Mouse (Mus musculus): ENCODE measurements around the gene Nup35. TPM values are rescaled to one million over a fixed set of nuclear protein-coding genes. Genes with fewer than 3 reads are reported as not detected.

The Nup35 gene
- total RNA-seq, 2 experiments from 2014 or later = 7.4 to 9.0 TPM

DNA sequence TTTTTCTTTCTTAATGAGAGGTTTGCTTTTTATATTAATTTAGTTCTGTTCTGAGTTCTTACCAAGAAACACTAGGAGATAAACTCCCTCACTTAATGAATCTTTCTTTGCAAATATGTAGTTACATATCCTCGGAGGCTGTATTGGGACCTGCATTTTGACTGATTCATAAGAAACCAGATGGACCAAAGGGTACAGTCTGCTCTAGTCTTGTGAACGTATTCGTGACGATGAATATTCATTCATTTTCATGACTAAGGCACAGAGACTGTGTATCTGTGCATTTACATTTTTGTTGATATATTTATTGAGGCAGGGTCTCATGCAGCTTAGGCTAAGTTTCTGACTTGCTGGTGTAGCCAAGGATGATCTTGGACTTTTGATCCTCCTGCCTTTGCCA, 7.5 kb downstream of the Nup35 start:
- intact Hi-C loops (cut with DNase I; ENCODE audit: low total_unique reads) = no loop called here
- DNase-seq = no peak

DNA sequence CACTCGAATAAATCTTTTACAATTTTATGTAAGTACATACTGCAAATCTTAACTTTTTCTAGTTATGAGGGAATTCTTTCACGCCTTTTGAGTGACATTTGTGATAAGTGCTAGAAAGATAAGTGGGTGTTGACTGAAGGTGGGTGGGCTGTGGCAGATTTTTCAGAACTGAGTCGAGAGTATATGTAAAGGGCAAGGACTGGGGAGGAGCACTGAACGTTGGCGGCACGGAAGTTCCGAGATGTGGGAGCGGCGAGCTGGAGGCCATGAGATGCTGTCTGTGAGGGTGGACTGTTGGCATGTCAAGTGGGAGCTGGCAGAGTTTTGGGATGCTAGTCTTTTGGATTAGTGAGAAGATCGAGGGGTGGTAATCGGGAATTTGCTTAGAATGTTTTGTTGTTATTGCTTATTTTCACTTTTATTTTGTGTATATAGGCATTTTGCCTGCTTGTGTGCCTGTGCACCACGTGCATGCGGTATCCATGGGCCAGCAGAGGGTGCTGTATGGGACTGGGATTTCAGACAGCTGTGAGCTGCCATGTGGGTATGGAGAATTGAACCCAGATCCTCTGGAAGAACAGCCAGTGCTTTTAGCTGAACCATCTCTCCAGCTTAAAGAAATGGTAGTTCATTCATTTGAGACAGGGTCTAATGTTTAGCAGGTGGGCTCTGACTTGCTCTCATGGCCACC, 15.4 kb downstream of the Nup35 start:
- intact Hi-C loops (cut with DNase I; ENCODE audit: low total_unique reads) = no loop called here

DNA sequence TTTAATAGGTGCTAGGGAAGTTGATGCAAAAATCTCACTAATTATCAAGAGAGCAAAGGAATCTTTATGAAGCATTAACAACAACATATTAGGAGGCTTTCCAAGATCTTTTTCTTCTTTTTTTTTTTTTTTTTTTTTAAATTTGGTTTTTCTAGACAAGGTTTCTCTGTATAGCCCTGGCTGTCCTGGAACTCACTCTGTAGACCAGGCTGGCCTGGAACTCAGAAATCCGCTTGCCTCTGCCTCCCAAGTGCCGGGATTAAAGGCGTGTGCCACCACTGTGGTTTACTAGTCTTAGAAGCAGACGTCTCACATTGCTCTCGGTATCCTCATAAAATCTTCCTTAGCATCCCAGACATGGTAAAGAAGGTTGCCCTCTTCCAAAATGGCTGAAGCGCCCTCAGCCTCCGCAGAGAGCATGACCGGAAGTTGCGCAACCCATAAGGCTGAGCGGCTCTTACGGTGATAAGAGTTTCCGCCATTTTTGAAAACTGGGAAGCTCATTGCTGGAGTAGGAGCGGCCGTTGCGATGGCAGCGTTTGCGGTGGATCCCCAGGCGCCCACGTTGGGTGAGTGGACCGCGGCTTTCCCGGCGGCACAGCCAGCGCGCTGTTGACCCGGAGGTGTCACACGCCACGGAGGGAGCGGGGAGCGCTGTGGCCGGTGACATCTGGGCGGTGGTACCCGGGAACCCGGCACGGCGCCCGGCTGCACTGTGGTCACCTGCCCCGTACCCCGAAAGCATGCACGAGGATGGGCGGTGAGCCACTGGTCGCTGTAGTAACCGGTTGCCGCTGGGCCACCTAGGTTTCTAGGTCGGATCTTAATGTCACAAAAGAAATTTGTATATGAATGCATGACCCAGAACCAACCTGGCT, 21.6 kb downstream of the Nup35 start:
- DNase-seq = peak; percentile 85
- intact Hi-C loops (cut with DNase I; ENCODE audit: low total_unique reads) = no loop called here

More for the DNA sequence above, 15.4 kb downstream of the Nup35 start:
- DNase-seq = no peak

DNA sequence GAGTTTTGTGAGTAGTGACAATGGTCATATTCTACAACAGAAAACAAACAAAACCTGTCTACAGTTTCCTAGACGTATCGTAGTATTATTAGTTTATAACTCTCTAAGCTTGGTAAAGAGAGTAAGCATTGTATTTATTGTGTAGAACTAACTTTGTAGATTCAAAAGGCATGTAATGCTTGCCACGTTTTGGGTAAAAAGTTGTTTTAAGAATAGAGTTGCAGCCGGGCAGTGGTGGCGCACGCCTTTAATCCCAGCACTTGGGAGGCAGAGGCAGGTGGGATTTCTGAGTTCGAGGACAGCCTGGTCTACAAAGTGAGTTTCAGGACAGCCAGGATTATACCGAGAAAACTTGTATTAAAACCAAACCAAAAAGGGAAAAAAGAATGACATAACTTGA, 22.4 kb downstream of the Nup35 start:
- no peak for DNase-seq
- intact Hi-C loops (cut with DNase I; ENCODE audit: low total_unique reads) = no loop called here

DNA sequence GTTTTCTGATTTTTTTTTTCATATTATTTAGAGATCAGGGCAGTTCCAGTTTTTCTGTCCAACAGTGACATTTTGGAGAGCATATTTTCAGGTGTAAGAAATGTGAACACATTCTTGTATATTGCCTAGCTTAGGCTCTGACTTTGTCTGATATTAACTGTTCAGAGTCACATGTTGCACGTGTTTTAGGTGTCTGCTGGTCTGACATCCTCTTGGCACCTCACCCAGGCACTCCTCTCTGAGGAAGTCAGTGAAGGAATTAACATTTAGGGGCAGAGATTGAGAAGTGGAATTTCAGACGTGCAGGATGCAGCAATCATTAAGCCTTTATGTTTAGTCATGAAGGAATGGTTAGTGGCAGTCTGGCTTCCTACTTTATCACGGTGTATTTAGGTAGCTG, 22.8 kb downstream of the Nup35 start:
- no peak for DNase-seq
- intact Hi-C loops (cut with DNase I; ENCODE audit: low total_unique reads) = no loop called here

DNA sequence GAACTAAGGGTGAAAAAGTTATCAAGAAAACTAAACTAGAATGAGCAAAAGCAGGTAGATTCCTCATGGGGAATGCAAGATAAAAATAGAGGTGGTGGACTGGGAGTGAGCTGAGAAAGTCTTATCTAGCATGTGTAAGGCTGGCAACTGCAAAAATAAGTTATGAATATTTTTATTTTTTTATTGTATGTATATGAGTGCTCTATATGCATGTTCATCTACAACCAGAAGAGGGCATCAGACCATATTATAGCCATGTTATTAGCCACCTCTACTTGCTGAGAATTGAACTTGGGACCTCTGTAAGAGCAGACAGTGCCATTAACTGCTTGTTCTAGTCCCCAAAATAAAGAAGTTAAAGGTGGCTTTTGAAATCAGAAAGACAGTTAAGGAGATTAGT, 44.4 kb downstream of the Nup35 start:
- DNase-seq = no peak
- intact Hi-C loops (cut with DNase I; ENCODE audit: low total_unique reads) = no loop called here

DNA sequence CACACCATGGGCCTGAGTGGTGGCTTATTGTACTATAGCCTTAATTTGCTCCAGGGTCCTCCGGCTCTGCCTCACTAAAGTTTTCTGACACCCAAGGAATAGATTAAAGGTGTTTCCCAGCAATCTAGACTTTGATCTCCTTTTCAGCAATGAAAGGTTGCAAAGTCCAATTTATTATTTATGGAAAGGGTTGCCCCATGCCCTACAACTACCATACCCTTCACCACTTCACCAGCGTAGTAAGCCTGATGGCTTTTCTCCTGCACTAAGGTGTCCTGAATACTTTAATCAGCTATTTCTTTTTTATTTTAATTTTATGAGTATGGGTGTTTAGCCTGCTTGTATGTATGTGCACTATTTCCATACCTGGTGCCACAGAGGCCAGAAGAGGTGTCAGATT, 45.6 kb downstream of the Nup35 start:
- intact Hi-C loops (cut with DNase I; ENCODE audit: low total_unique reads) = no loop called here
- DNase-seq = no peak

DNA sequence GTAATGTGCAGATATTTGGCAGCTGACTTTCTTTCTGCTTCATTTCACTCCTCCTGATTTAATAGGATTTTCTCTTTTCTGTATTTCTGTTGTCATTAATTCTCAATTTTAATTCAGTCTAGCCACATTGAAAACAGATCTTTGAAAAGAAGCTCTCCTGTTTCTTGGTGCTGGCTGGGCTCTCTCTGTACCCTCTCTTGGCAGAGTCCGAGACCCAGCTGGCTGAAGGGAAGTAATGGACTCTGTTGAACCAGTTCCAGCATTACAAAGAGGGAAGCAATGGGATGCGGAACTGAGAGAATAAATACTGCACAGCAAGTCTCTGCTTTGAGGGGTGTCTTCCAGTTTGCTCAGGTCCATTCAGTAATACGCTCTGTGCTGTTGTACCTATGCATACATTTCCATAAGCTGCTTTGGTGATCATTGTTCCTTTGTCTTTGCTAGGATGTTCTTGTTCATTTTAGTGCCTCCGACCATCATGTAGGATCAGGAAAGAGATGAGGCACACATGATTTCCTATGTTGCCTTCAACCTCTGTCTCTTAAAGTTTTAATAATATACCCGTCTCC, 50.4 kb downstream of the Nup35 start:
- intact Hi-C loops (cut with DNase I; ENCODE audit: low total_unique reads) = no loop called here
- no peak for DNase-seq

DNA sequence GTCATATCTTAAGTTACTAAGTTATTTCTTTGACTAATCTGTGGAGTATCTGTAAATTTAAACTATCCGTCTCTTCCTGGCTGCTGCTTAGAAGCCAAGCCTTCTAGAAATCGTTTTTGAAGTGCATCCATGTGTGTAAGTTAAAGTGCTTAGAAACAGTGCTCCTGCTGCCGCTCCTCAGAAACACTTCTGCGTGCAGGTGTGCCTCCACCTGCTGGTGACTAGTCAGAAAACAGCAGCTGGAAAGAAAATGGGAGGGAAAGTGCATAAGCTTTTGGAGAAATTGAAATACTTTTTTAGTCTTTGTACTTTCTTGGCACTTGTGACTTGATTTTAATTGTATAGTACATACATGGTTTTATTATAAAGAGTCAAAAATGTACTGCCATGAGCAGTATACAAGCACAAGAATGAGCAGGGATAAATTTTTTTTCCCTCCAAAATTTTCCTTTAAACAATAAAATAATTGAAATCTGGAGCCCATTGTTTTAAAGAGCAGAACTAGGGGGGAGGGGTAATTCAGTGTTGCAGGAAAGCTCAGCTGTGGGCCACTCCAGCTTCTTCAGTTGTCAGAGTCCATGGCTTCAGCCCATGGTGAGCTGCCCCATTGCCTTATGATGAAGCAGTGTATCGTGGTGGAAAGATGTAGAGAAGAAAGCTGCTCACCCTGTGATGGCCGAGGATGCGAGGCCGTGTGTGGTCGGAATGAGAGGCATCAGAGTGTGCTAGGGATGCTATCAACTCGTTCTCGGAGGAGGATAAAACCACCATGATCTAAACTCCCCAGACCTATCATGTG, 53.0 kb downstream of the Nup35 start:
- no peak for DNase-seq
- intact Hi-C loops (cut with DNase I; ENCODE audit: low total_unique reads) = no loop called here

DNA sequence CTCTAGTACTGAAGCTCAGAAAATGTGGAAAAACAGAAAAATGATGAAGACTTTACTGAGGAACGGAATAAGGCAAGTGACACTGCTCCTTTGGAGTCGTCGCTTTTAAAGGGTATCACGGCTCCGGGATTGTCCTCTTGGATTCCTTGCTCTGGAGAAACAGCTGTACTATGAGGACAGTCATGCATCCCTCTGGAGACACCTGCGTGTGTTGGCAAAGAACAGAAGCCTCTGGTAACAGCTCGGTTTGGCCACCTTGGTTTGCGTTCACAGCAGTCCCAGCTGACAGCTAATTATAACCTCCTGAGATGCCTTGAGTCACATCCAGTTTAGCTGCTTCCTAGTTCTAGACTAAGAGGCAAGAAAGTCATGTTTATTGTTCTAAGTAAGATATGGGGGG, 61.8 kb downstream of the Nup35 start:
- no peak for DNase-seq
- intact Hi-C loops (cut with DNase I; ENCODE audit: low total_unique reads) = no loop called here

DNA sequence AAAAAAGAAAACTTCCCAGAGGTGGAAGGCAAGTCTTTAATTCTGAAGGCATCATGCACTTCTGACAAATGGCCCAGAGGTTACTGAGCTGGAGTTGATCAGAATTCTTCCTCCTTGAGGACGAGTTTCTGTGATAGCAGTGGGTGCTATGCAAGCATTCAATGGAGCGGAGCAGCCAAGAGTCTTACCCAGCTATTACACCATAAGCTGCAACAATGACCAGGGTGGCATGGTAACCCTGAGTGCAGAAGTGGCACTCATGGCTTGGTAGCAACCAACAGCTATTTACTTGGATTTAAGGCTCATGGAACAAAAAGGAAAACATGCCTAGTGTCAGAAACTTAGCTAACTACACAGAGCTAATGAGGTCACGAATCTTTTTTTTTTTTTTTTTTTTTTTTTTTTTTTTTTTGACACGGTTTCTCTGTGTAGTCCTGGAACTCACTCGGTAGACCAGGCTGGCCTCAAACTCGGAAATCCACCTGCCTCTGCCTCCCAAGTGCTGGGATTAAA, 66.7 kb downstream of the Nup35 start:
- intact Hi-C loops (cut with DNase I; ENCODE audit: low total_unique reads) = no loop called here
- no peak for DNase-seq

DNA sequence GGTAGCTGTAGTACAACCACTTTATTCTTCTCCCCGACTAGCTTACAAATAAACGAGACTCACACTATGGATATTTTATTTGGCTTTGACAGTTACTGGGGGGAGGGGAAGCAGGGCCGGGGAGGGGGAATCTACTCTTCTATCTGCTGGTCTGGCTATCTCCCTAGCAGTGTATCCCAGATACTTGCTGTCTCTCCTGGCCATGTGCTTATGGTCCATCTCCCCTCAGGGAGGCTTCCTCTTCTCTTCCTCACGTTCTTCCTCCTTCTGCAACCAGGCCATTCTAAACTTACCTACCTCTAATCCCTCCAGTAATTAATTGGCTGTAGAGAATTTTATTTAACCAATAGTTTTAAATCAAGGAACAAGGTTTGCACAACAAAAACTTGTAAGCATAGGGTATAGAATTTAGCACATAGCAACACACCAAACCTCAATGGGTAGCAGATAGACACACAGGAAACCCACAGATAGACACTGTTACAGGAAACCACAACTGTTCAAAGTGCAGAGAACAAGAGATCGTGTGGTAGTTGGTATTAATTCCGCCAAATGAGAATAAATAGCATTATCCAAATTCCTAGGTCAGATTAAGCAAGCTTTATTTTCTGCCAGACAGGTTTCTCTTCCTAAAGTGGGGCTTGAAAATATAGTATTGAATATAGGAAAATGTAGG, 67.5 kb downstream of the Nup35 start:
- no peak for DNase-seq
- intact Hi-C loops (cut with DNase I; ENCODE audit: low total_unique reads) = no loop called here

DNA sequence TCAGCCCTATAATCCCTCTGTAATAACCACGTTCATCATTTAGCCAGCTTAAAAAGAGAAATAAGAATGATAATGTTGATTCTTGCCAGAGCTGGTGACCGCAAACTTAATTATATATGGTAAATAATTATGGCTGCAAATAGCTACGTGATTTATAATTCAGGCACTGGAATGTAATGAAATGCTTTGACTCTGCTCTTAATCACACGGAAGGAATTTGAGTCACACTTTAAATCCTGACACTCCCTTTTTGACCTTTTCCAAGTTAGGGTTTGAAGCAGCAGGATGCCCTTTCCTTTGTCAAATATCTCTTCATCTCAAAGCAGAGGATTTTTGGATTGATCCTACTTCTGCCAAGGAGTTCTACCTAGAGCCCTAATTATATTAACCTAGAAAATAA, 71.2 kb downstream of the Nup35 start:
- no peak for DNase-seq
- intact Hi-C loops (cut with DNase I; ENCODE audit: low total_unique reads) = no loop called here

DNA sequence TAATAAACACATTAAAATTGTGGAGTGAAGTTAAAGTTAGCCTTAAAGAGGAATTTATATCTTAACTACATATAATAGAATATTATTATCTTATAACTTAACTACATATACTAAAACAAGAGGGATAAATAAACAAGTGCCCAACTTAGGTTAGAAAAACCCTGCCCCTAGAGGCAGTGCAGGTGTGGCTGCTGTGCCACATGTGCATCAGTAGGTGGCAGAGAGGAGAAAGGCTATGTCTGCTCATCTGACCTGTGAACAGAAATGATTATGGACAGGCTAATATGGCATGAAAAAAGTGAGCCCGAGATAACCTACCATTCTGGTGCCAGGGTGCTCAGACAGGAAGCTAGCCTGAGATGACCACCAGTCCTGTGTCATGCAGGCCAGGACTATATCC, 90.4 kb downstream of the Nup35 start:
- no peak for DNase-seq
- intact Hi-C loops (cut with DNase I; ENCODE audit: low total_unique reads) = no loop called here

Small RNA genes within 50 kb of the gene (microRNA-seq; reads per million reads assigned to microRNA genes)
- 0 reads per million in 2 experiments for gene Mir684-1

Other genes starting within 250 kb of the Nup35 start
- gene Frzb, start 169.6 kb upstream of the Nup35 start, total RNA-seq (2021) = 10 to 100 TPM; 25.7 to 33.3 TPM
- gene Nckap1, start 35.9 kb upstream of the Nup35 start, total RNA-seq (2021) = 10 to 100 TPM; 47.1 to 49.2 TPM
- 1 to 10 TPM; 6.5 TPM for gene Dusp19, start 191 bp upstream of the Nup35 start, total RNA-seq (2021)